Mouse (Mus musculus): ENCODE results near the gene Kctd8.
A peak's percentile ranks its signal among the peaks of the same experiment; 100 is the strongest.

- peak; percentile 32; the same call in 1 of the 2 replicates for TF ChIP-seq CTCF (IDR thresholded peaks at IDR 0.05; ENCODE audit: extremely low read depth, insufficient read depth, low read length)
- no peak for TF ChIP-seq POLR2A (IDR thresholded peaks at IDR 0.05; ENCODE audit: extremely low read depth, insufficient read depth, low read length)
Measured at GRCm38 (mm10) chr5:69340102-69340918, 1.2 kb downstream of the Kctd8 start.
